Mouse (Mus musculus) C2C12 (cell line): ENCODE measurements around the gene Gm49340.

Experiments
- CEBPB ChIP-seq: IDR thresholded peaks from one replicate; pipeline ENCODE4 v1.6.1; 2011; ENCODE audit warnings: low read depth, mild to moderate bottlenecking, control low read depth, moderate library complexity
- CTCF ChIP-seq: IDR thresholded peaks from one replicate; pipeline ENCODE4 v1.5.1; 2011; ENCODE audit not compliant: control insufficient read depth, insufficient read depth, insufficient read length
- FOSL1 ChIP-seq: IDR thresholded peaks from one replicate; pipeline ENCODE4 v1.8.0; 2011; ENCODE audit warnings: mild to moderate bottlenecking, low read length; ENCODE audit not compliant: poor library complexity, insufficient read depth, severe bottlenecking
- MAX ChIP-seq: IDR thresholded peaks from one replicate; pipeline ENCODE4 v1.6.1; 2011; ENCODE audit warnings: mild to moderate bottlenecking, control low read depth
- MYOD1 ChIP-seq: IDR thresholded peaks from one replicate; pipeline ENCODE4 v1.6.1; 2011; ENCODE audit warnings: low read depth; ENCODE audit not compliant: control insufficient read depth, insufficient read length
- MYOG ChIP-seq: IDR thresholded peaks from one replicate; pipeline ENCODE4 v1.6.1; 2011; ENCODE audit not compliant: control insufficient read depth, insufficient read length; ENCODE audit errors: extremely low read depth

DNA sequence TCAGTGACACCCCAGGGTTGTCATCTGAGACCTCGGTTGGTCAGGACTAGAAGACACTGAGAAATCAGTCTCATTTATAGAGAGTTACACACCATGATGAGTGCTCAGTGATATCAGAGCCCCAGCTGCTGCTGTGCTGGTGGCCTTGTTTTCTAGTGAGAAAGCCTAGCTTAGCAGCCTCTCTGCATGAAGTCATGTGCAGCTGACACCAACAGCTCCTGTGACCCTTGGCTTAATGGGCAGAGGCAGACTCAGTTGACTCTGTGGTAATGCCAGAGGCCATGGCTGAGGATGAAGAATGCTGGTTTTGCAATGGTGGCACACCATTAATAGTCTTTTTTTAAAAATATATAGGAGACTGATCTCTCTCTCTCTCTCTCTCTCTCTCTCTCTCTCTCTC is 39.9 kb upstream of the Gm49340 start:
- TF ChIP-seq CTCF (no peak), MAX (no peak), CEBPB (no peak), MYOG (no peak), MYOD1 (no peak), FOSL1 (no peak)
